In genomic region chr10:46269710-46270109, GRCm38 (mm10) we compare ENCODE assay signal across 24 mouse cellular contexts.
"Had no signal": no experiment of that assay in that cellular context is flagged by ENCODE, and none has a peak within 500 bp of the region (broad histone marks: within the 10 kb centered on the region; RNA-seq: fewer than 3 reads in every experiment).

No protein-coding gene starts in this region.

- H3K36me3 ChIP-seq: heart, embryonic 10.5 days; heart, embryonic 12.5 days; hindbrain, embryonic 13.5 days; intestine, embryonic 15.5 days; limb, embryonic 10.5 days; limb, embryonic 12.5 days; liver, embryonic 13.5 days had no signal

- H3K4me3 ChIP-seq: gastrocnemius, adult 2 months; heart, embryonic 10.5 days; heart, embryonic 12.5 days; hindbrain, embryonic 13.5 days; intestine, embryonic 15.5 days; layer of hippocampus, adult 2 months; left cerebral cortex, adult 2 months; limb, embryonic 10.5 days; limb, embryonic 12.5 days; liver, embryonic 13.5 days had no signal

- H3K4me2 ChIP-seq: heart, embryonic 12.5 days; hindbrain, embryonic 13.5 days; intestine, embryonic 15.5 days; limb, embryonic 12.5 days; liver, embryonic 11.5 days; liver, embryonic 13.5 days had no signal

- H3K4me1 ChIP-seq: heart, embryonic 10.5 days; heart, embryonic 12.5 days; hindbrain, embryonic 13.5 days; intestine, embryonic 15.5 days; limb, embryonic 10.5 days; limb, embryonic 12.5 days; liver, embryonic 13.5 days had no signal

- H3K27ac ChIP-seq: gastrocnemius, adult 2 months; heart, embryonic 10.5 days; hindbrain, embryonic 13.5 days; intestine, embryonic 15.5 days; layer of hippocampus, adult 2 months; left cerebral cortex, adult 2 months; limb, embryonic 10.5 days; limb, embryonic 12.5 days; liver, embryonic 13.5 days had no signal

- H3K27me3 ChIP-seq: heart, embryonic 12.5 days; hindbrain, embryonic 13.5 days; intestine, embryonic 15.5 days; limb, embryonic 12.5 days; liver, embryonic 13.5 days had no signal

- DNase-seq: gastrocnemius, adult 2 months; gastrocnemius, postnatal 10 days; gastrocnemius, postnatal 25 days; heart, adult 18-20 months; heart, postnatal 10 days; heart, postnatal 4 days; kidney, adult 18-20 months; kidney, adult 8-10 months; kidney, postnatal 10 days; kidney, postnatal 25 days; kidney, postnatal 4 days; liver; liver, embryonic 13.5 days had no signal

- ATAC-seq: inflammation-experienced regulatory T-cells, adult 6 months; intestine, embryonic 15.5 days; intestine, postnatal 0 days had no signal

- H3K9ac ChIP-seq: heart, embryonic 12.5 days; hindbrain, embryonic 13.5 days; intestine, embryonic 15.5 days; limb, embryonic 12.5 days; liver, embryonic 13.5 days had no signal

- H3K9me3 ChIP-seq: heart, embryonic 10.5 days; heart, embryonic 12.5 days; hindbrain, embryonic 13.5 days; intestine, embryonic 15.5 days; limb, embryonic 10.5 days; limb, embryonic 12.5 days; liver, embryonic 13.5 days had no signal
